In the genomic region with DNA sequence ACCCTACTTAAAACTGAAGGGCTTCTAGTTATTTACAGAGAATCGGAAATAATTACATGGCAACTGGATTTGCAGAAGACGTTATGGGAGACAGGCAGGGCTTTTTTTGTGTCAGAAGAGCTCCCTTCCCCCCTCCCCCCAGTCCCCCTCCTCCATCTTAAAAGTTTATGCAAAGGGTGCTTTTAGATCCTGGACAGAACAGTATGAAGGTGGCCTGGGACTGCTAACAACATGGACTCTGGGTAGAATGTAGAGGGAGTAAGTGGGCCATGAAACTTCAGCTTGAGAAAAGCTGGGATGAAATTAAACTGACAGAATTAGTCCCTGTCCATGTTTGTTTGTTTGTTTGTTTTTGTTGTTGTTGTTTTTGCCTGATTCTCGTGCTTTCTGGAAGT, we compare ENCODE assay signal across 10 mouse cellular contexts. TPM values are rescaled to one million over a fixed set of nuclear protein-coding genes. Genes with fewer than 3 reads are reported as not detected.
DNase-seq lines count a peak whose midpoint lies in the region; ATAC-seq and TF ChIP-seq lines count a peak whose summit lies in the region.
"Had no signal": no experiment of that assay in that cellular context is flagged by ENCODE, and none has a peak within 500 bp of the region (broad histone marks: within the 10 kb centered on the region; RNA-seq: fewer than 3 reads in every experiment).

No protein-coding gene starts in this region.

- ATAC-seq in kidney, postnatal 0 days (replicated peaks; ENCODE audit: low FRiP score, low read depth): no peak
- ATAC-seq in embryonic facial prominence, embryonic 13.5 days (ENCODE audit: insufficient number of reproducible peaks, insufficient read depth, low FRiP score, low TSS enrichment, low read depth): 0 out of 2 replicates have a peak, but pooled peaks have one; percentile 15
- no peak; the same call in 1 of the 2 replicates for ATAC-seq in intestine, embryonic 14.5 days (replicated peaks; ENCODE audit: low FRiP score, low TSS enrichment, low read depth)
- no peak for ATAC-seq in midbrain, embryonic 16.5 days

- peak; percentile 49 for DNase-seq in kidney, postnatal 0 days (ENCODE audit: low spot score)
- DNase-seq in kidney, postnatal 25 days: no peak
- no peak for DNase-seq in intestine, embryonic 14.5 days (ENCODE audit: low spot score)
- no peak for DNase-seq in cerebellum, postnatal 4 days (ENCODE audit: low spot score in 2 of 2)
- DNase-seq in thymus, postnatal 0 days (ENCODE audit: low spot score): no peak
- DNase-seq in layer of hippocampus, adult 9-11 months: no peak
- DNase-seq: cerebellum, adult 8-10 months had no signal

- WGBS in kidney, postnatal 0 days: 7% methylated on average over 3 of the region's 3 CpGs
- WGBS in embryonic facial prominence, embryonic 13.5 days: 8% methylated on average over 3 of the region's 3 CpGs
- 6% methylated on average over 3 of the region's 3 CpGs for WGBS in intestine, embryonic 14.5 days
- 18% methylated on average over 3 of the region's 3 CpGs for WGBS in midbrain, embryonic 16.5 days

- TF ChIP-seq CTCF in kidney, postnatal 0 days (IDR thresholded peaks at IDR 0.05; ENCODE audit: low read depth): no peak

- peak overlapping the region; percentile 47; the same call in 1 of the 2 replicates for H3K9ac ChIP-seq in kidney, postnatal 0 days (ENCODE audit: low read depth, low read length)
- peak overlapping the region; percentile 62 for H3K9ac ChIP-seq in embryonic facial prominence, embryonic 13.5 days
- peak overlapping the region; percentile 51; the same call in 1 of the 2 replicates for H3K9ac ChIP-seq in intestine, embryonic 14.5 days (ENCODE audit: low read length)
- peak overlapping the region; percentile 38; the same call in 1 of the 2 replicates for H3K9ac ChIP-seq in midbrain, embryonic 16.5 days (ENCODE audit: low read depth, low read length)

- H3K27ac ChIP-seq in kidney, postnatal 0 days: peak overlapping the region; percentile 89
- no peak overlapping the region; the same call in 1 of the 2 replicates for H3K27ac ChIP-seq in embryonic facial prominence, embryonic 13.5 days
- H3K27ac ChIP-seq in intestine, embryonic 14.5 days (ENCODE audit: low read depth): peak overlapping the region; percentile 69; the same call in 1 of the 2 replicates
- H3K27ac ChIP-seq in midbrain, embryonic 16.5 days (ENCODE audit: low read length): no peak overlapping the region

- H3K9me3 ChIP-seq in kidney, postnatal 0 days (replicated peaks; ENCODE audit: low read length): no peaks in the 10 kb centered on the region
- no peaks in the 10 kb centered on the region for H3K9me3 ChIP-seq in embryonic facial prominence, embryonic 13.5 days
- no peaks in the 10 kb centered on the region for H3K9me3 ChIP-seq in intestine, embryonic 14.5 days (ENCODE audit: control insufficient read depth, low read length)
- H3K9me3 ChIP-seq in midbrain, embryonic 16.5 days (replicated peaks; ENCODE audit: control insufficient read depth, low read length, poor library complexity, severe bottlenecking): no peaks in the 10 kb centered on the region

- no peaks in the 10 kb centered on the region for H3K4me1 ChIP-seq in kidney, postnatal 0 days (replicated peaks; ENCODE audit: insufficient read depth, low read length)
- H3K4me1 ChIP-seq in embryonic facial prominence, embryonic 13.5 days: peaks cover 20% of the 10 kb centered on the region
- H3K4me1 ChIP-seq in intestine, embryonic 14.5 days (replicated peaks; ENCODE audit: control insufficient read depth, insufficient read depth, low read length): peaks cover 21% of the 10 kb centered on the region
- H3K4me1 ChIP-seq in midbrain, embryonic 16.5 days (ENCODE audit: control insufficient read depth, insufficient read depth, low read length): peaks cover 8% of the 10 kb centered on the region

- no peaks in the 10 kb centered on the region for H3K27me3 ChIP-seq in kidney, postnatal 0 days (ENCODE audit: insufficient read depth, low read length)
- H3K27me3 ChIP-seq in embryonic facial prominence, embryonic 13.5 days: peaks cover 22% of the 10 kb centered on the region
- H3K27me3 ChIP-seq in intestine, embryonic 14.5 days (replicated peaks; ENCODE audit: control insufficient read depth, insufficient read depth, low read length): no peaks in the 10 kb centered on the region
- H3K27me3 ChIP-seq in midbrain, embryonic 16.5 days (ENCODE audit: control insufficient read depth, insufficient read depth, low read depth, low read length): no peaks in the 10 kb centered on the region
- H3K27me3 ChIP-seq: Patski had no signal

- peak overlapping the region; percentile 48 for H3K4me3 ChIP-seq in kidney, postnatal 0 days (replicated peaks; ENCODE audit: low read depth, low read length)
- peak overlapping the region; percentile 44 for H3K4me3 ChIP-seq in embryonic facial prominence, embryonic 13.5 days
- H3K4me3 ChIP-seq in intestine, embryonic 14.5 days (ENCODE audit: low read depth, low read length): peak overlapping the region; percentile 45
- H3K4me3 ChIP-seq in midbrain, embryonic 16.5 days (ENCODE audit: low read depth, low read length): peak overlapping the region; percentile 22; the same call in 1 of the 2 replicates

- H3K36me3 ChIP-seq in kidney, postnatal 0 days (ENCODE audit: insufficient read depth, low read length): 0 out of 2 replicates have a peak, but pooled peaks cover 6% of the 10 kb centered on the region
- no peaks in the 10 kb centered on the region for H3K36me3 ChIP-seq in embryonic facial prominence, embryonic 13.5 days
- H3K36me3 ChIP-seq in intestine, embryonic 14.5 days (ENCODE audit: control insufficient read depth, insufficient read depth, low read length): no peaks in the 10 kb centered on the region
- no peaks in the 10 kb centered on the region for H3K36me3 ChIP-seq in midbrain, embryonic 16.5 days (ENCODE audit: control insufficient read depth, insufficient read depth, low read length)

- H3K4me2 ChIP-seq in kidney, postnatal 0 days (ENCODE audit: low read length): peak overlapping the region; percentile 59
- H3K4me2 ChIP-seq in embryonic facial prominence, embryonic 13.5 days: peak overlapping the region; percentile 79
- H3K4me2 ChIP-seq in intestine, embryonic 14.5 days (ENCODE audit: low read length): peak overlapping the region; percentile 88
- peak overlapping the region; percentile 64 for H3K4me2 ChIP-seq in midbrain, embryonic 16.5 days (ENCODE audit: low read length)

RNA-seq across cellular contexts. Expression of a gene that starts 60.0 kb away (rescaled TPM):
- polyA plus RNA-seq in kidney, postnatal 0 days (2015; fragmentation: Nextera tagmentation; extraction: Ambion mirVana): 0.31 and 0.36 TPM in 2 replicates
- polyA plus RNA-seq in embryonic facial prominence, embryonic 13.5 days (2015; fragmentation: Nextera tagmentation; extraction: Ambion mirVana): 0.54 and 1.0 TPM in 2 replicates
- 0.11 TPM in 1 of 2 replicates, not detected in the other for polyA plus RNA-seq in intestine, embryonic 14.5 days (2014; fragmentation: Nextera tagmentation; extraction: Ambion mirVana)
- polyA plus RNA-seq in midbrain, embryonic 16.5 days (2015; fragmentation: Nextera tagmentation; extraction: Ambion mirVana): 0.09 TPM in 1 of 2 replicates, not detected in the other
- 0.13 and 0.18 TPM in 2 replicates for polyA plus RNA-seq in thymus, postnatal 0 days (2015; fragmentation: Nextera tagmentation; extraction: Ambion mirVana)
- polyA plus RNA-seq: Patski had no signal

Comparison
In these comparisons a context has a peak if more than half of its experiments do, and no peak if none do; other contexts are left out.
1. H3K27ac ChIP-seq: peak in kidney, postnatal 0 days (single experiment) and intestine, embryonic 14.5 days (single experiment); none in embryonic facial prominence, embryonic 13.5 days (single experiment) and midbrain, embryonic 16.5 days (single experiment).
2. Peak in every context shown above with its lines, with median percentiles within 50 percentile points of each other: H3K4me2 ChIP-seq, H3K4me3 ChIP-seq and H3K9ac ChIP-seq.